Mouse (Mus musculus): ENCODE measurements around the gene Wdr62. TPM values are rescaled to one million over a fixed set of nuclear protein-coding genes. Genes with fewer than 3 reads are reported as not detected.
A peak's percentile ranks its signal among the peaks of the same experiment; 100 is the strongest.

The Wdr62 gene
- total RNA-seq, 2 experiments from 2014 or later, result 2.2 to 2.7 TPM

GRCm38 (mm10) chr7:30308076-30309005 is 28.1 kb upstream of the Wdr62 start, which contains the start of gene Alkbh6:
Alkbh6 (plus strand) TSS chr7:30308717.
- DNase-seq, result peak; percentile 85 to 91
- intact Hi-C loops (cut with DNase I), result no loop called here

GRCm38 (mm10) chr7:30306083-30306779 is 26.0 kb upstream of the Wdr62 start:
- intact Hi-C loops (cut with DNase I), result no loop called here
- no peak for DNase-seq

- no peak for DNase-seq
- intact Hi-C loops (cut with DNase I), result no loop called here
These were observed 20.7 kb upstream of the Wdr62 start for GRCm38 (mm10) chr7:30300914-30301313.

- intact Hi-C loops (cut with DNase I), result no loop called here
- DNase-seq, result no peak
These were observed 17.0 kb upstream of the Wdr62 start for GRCm38 (mm10) chr7:30297266-30297665.

- no peak for DNase-seq
- intact Hi-C loops (cut with DNase I), result no loop called here
These were observed 16.6 kb upstream of the Wdr62 start for GRCm38 (mm10) chr7:30296816-30297215.

- DNase-seq, result no peak
- intact Hi-C loops (cut with DNase I), result no loop called here
These were observed 14.9 kb upstream of the Wdr62 start for GRCm38 (mm10) chr7:30295103-30295502.

- no peak for DNase-seq
- intact Hi-C loops (cut with DNase I), result no loop called here
These were observed 14.1 kb upstream of the Wdr62 start for GRCm38 (mm10) chr7:30294296-30294695.

- intact Hi-C loops (cut with DNase I), result no loop called here
- no peak for DNase-seq
These were observed 13.6 kb upstream of the Wdr62 start for GRCm38 (mm10) chr7:30293795-30294194.

GRCm38 (mm10) chr7:30291215-30292131 is 11.3 kb upstream of the Wdr62 start, which contains the start of gene Clip3:
Clip3 (plus strand) TSS chr7:30291728.
- intact Hi-C loops (cut with DNase I), result no loop called here
- DNase-seq, result peak; percentile 62 to 65

- DNase-seq, result no peak
These were observed 9.6 kb upstream of the Wdr62 start for GRCm38 (mm10) chr7:30289714-30290399.

GRCm38 (mm10) chr7:30289071-30289713 is 9.0 kb upstream of the Wdr62 start:
- intact Hi-C loops (cut with DNase I), result no loop called here
- no peak for DNase-seq

More at GRCm38 (mm10) chr7:30289714-30290399, 9.6 kb upstream of the Wdr62 start:
- intact Hi-C loops (cut with DNase I), result no loop called here

GRCm38 (mm10) chr7:30288046-30288445 is 7.8 kb upstream of the Wdr62 start:
- intact Hi-C loops (cut with DNase I), result no loop called here
- DNase-seq, result no peak

GRCm38 (mm10) chr7:30286701-30287410 is 6.6 kb upstream of the Wdr62 start:
- intact Hi-C loops (cut with DNase I), result no loop called here
- DNase-seq, result no peak

- DNase-seq, result no peak
- intact Hi-C loops (cut with DNase I), result no loop called here
These were observed 2.5 kb upstream of the Wdr62 start for GRCm38 (mm10) chr7:30282740-30283139.

- intact Hi-C loops (cut with DNase I), result no loop called here
- no peak for DNase-seq
These were observed 1.3 kb upstream of the Wdr62 start for GRCm38 (mm10) chr7:30281522-30281921.

- DNase-seq, result peak; percentile 77 to 83
- intact Hi-C loops (cut with DNase I), result no loop called here
These were observed 485 bp upstream of the Wdr62 start for GRCm38 (mm10) chr7:30280670-30281138.

GRCm38 (mm10) chr7:30279536-30279935 is 683 bp downstream of the Wdr62 start:
- intact Hi-C loops (cut with DNase I), result loop anchor here (2.0 kb wide), 1 partner anchor 47 kb away; the partner anchor contains the start of gene Tbcb
- DNase-seq, result no peak

GRCm38 (mm10) chr7:30278911-30279310 is 1.3 kb downstream of the Wdr62 start:
- intact Hi-C loops (cut with DNase I), result loop anchor here (2.0 kb wide), 1 partner anchor 46 kb away; the partner anchor contains the start of gene Tbcb

More at GRCm38 (mm10) chr7:30278911-30279310, 1.3 kb downstream of the Wdr62 start:
- no peak for DNase-seq

Measured in gastrocnemius, postnatal 36 days (tissue).